Mouse (Mus musculus) heart, embryonic 12.5 days (tissue): ENCODE results near the gene Nrgn. TPM values are rescaled to one million over a fixed set of nuclear protein-coding genes. Genes with fewer than 3 reads are reported as not detected.

ENCODE experiments used
- ATAC-seq: fragments of 200-750 bp; cut with Nextera tagmentation; 2 replicates; pipeline ENCODE4 v1.8.0; 2017; ENCODE audit warnings: moderate TSS enrichment, moderate library complexity; ENCODE audit not compliant: insufficient number of reproducible peaks, low FRiP score
- H3K27ac ChIP-seq: fragments of 300-500 bp; sonication (generic); 2 replicates; pipeline ENCODE4 v1.5.1; 2016; ENCODE audit warnings: mild to moderate bottlenecking, moderate library complexity; ENCODE audit not compliant: poor library complexity, severe bottlenecking
- H3K27me3 ChIP-seq: fragments of 300-500 bp; sonication (generic); replicated peaks from 2 replicates; pipeline ENCODE4 v1.6.1; 2016; ENCODE audit warnings: mild to moderate bottlenecking, moderate library complexity
- H3K36me3 ChIP-seq: fragments of 300-500 bp; sonication (generic); 2 replicates; pipeline ENCODE4 v1.6.1; 2016; ENCODE audit warnings: mild to moderate bottlenecking, moderate library complexity
- H3K4me1 ChIP-seq: fragments of 300-500 bp; sonication (generic); replicated peaks from 2 replicates; pipeline ENCODE4 v1.6.1; 2016; ENCODE audit warnings: mild to moderate bottlenecking
- H3K4me2 ChIP-seq: fragments of 300-500 bp; sonication (generic); 2 replicates; pipeline ENCODE4 v1.6.1; 2016; ENCODE audit warnings: mild to moderate bottlenecking, moderate library complexity
- H3K4me3 ChIP-seq: fragments of 300-500 bp; sonication (generic); 2 replicates; pipeline ENCODE4 v1.5.1; 2016; ENCODE audit warnings: mild to moderate bottlenecking
- H3K9ac ChIP-seq: fragments of 300-500 bp; sonication (generic); 2 replicates; pipeline ENCODE4 v1.6.1; 2016; ENCODE audit warnings: mild to moderate bottlenecking, moderate library complexity
- H3K9me3 ChIP-seq: fragments of 300-500 bp; sonication (generic); replicated peaks from 2 replicates; pipeline ENCODE4 v1.6.1; 2016; ENCODE audit warnings: mild to moderate bottlenecking, moderate library complexity
- WGBS: fragments of 180-500 bp; shearing (Covaris S2); methylation state at CpG from one replicate; pipeline ENCODE4 v1.1.7; 2016; 5-methylcytosine and 5-hydroxymethylcytosine counted together
- polyA plus RNA-seq: library from polyadenylated mRNA; unstranded; fragments of >200 nt; fragmentation: Nextera tagmentation; extraction: Ambion mirVana; gene quantifications from 2 replicates; pipeline ENCODE4 v1.2.1, GENCODE M21; 2016

The Nrgn gene
- polyA plus RNA-seq, 1 experiment from 2014 or later = 7.4 TPM

- ATAC-seq = no peak
- Histone ChIP-seq H3K4me1 (peaks cover 24% of the 10 kb centered on the region), H3K27me3 (peaks cover 42% of the 10 kb centered on the region), H3K4me2 (no peak overlapping the region), H3K27ac (no peak overlapping the region), H3K9ac (no peak overlapping the region), H3K36me3 (no peaks in the 10 kb centered on the region), H3K4me3 (no peak overlapping the region), H3K9me3 (no peaks in the 10 kb centered on the region)
- WGBS = 74% methylated on average over 1 of the region's 1 CpGs
Observed at GRCm38 (mm10) chr9:37554279-37554678, 1.6 kb upstream of the Nrgn start.

- no peaks in the 10 kb centered on the region for H3K36me3 ChIP-seq
- 2% methylated on average over 23 of the region's 23 CpGs for WGBS
- peak overlapping the region; percentile 93 for H3K4me2 ChIP-seq
- H3K4me1 ChIP-seq = peaks cover 24% of the 10 kb centered on the region
- H3K27me3 ChIP-seq = peaks cover 54% of the 10 kb centered on the region
- ATAC-seq = peak; percentile 23
- no peak overlapping the region for H3K27ac ChIP-seq
- H3K9me3 ChIP-seq = no peaks in the 10 kb centered on the region
- H3K4me3 ChIP-seq = peak overlapping the region; percentile 50
- H3K9ac ChIP-seq = peak overlapping the region; percentile 41
Observed at GRCm38 (mm10) chr9:37551751-37552531, 763 bp downstream of the Nrgn start.

GRCm38 (mm10) chr9:37550435-37550834 lies 2.3 kb downstream of the Nrgn start:
- Histone ChIP-seq H3K9ac (no peak overlapping the region), H3K9me3 (no peaks in the 10 kb centered on the region), H3K27me3 (peaks cover 62% of the 10 kb centered on the region), H3K4me2 (no peak overlapping the region), H3K4me3 (no peak overlapping the region), H3K36me3 (no peaks in the 10 kb centered on the region), H3K4me1 (peaks cover 26% of the 10 kb centered on the region), H3K27ac (no peak overlapping the region)
- ATAC-seq = no peak
- WGBS = 85% methylated on average over 1 of the region's 1 CpGs

GRCm38 (mm10) chr9:37546889-37547288 lies 5.8 kb downstream of the Nrgn start:
- peaks cover 23% of the 10 kb centered on the region for H3K4me1 ChIP-seq
- 80% methylated on average over 1 of the region's 1 CpGs for WGBS
- no peaks in the 10 kb centered on the region for H3K36me3 ChIP-seq
- no peaks in the 10 kb centered on the region for H3K9me3 ChIP-seq
- H3K9ac ChIP-seq = no peak overlapping the region
- ATAC-seq = no peak
- H3K27ac ChIP-seq = no peak overlapping the region
- no peak overlapping the region for H3K4me2 ChIP-seq
- H3K4me3 ChIP-seq = no peak overlapping the region
- H3K27me3 ChIP-seq = peaks cover 50% of the 10 kb centered on the region

- Histone ChIP-seq H3K27me3 (peaks cover 42% of the 10 kb centered on the region), H3K27ac (no peak overlapping the region), H3K9ac (peak overlapping the region; percentile 21; the same call in 1 of the 2 replicates), H3K4me3 (peak overlapping the region; percentile 19; the same call in 1 of the 2 replicates), H3K36me3 (no peaks in the 10 kb centered on the region), H3K4me1 (peaks cover 18% of the 10 kb centered on the region), H3K9me3 (no peaks in the 10 kb centered on the region), H3K4me2 (peak overlapping the region; percentile 76)
- WGBS = 17% methylated on average over 27 of the region's 27 CpGs
- ATAC-seq = 0 out of 2 replicates have a peak, but pooled peaks have one; percentile 5
Observed at GRCm38 (mm10) chr9:37545847-37546452, 6.8 kb downstream of the Nrgn start.

- Histone ChIP-seq H3K9ac (no peak overlapping the region), H3K27me3 (peaks cover 34% of the 10 kb centered on the region), H3K36me3 (no peaks in the 10 kb centered on the region), H3K4me2 (peak overlapping the region; percentile 76), H3K9me3 (no peaks in the 10 kb centered on the region), H3K4me3 (peak overlapping the region; percentile 46), H3K4me1 (peaks cover 18% of the 10 kb centered on the region), H3K27ac (no peak overlapping the region)
- WGBS = 15% methylated on average over 17 of the region's 17 CpGs
- ATAC-seq = no peak; the same call in 1 of the 2 replicates
Observed at GRCm38 (mm10) chr9:37545166-37545610, 7.5 kb downstream of the Nrgn start.

- H3K9ac ChIP-seq = no peak overlapping the region
Observed at GRCm38 (mm10) chr9:37544447-37545165, 8.1 kb downstream of the Nrgn start.

GRCm38 (mm10) chr9:37543869-37544440 lies 8.7 kb downstream of the Nrgn start:
- no peak for ATAC-seq
- Histone ChIP-seq H3K4me3 (peak overlapping the region; percentile 46), H3K9me3 (no peaks in the 10 kb centered on the region), H3K4me2 (peak overlapping the region; percentile 76), H3K36me3 (0 out of 2 replicates have a peak, but pooled peaks cover under 1% of the 10 kb centered on the region), H3K27ac (no peak overlapping the region), H3K9ac (no peak overlapping the region), H3K27me3 (peaks cover 29% of the 10 kb centered on the region), H3K4me1 (peaks cover 24% of the 10 kb centered on the region)
- 28% methylated on average over 12 of the region's 12 CpGs for WGBS

More at GRCm38 (mm10) chr9:37544447-37545165, 8.1 kb downstream of the Nrgn start:
- peaks cover 34% of the 10 kb centered on the region for H3K27me3 ChIP-seq
- H3K4me1 ChIP-seq = peaks cover 18% of the 10 kb centered on the region
- peak; percentile 65 for ATAC-seq
- H3K4me3 ChIP-seq = peak overlapping the region; percentile 46
- H3K4me2 ChIP-seq = peak overlapping the region; percentile 76
- H3K36me3 ChIP-seq = no peaks in the 10 kb centered on the region
- no peak overlapping the region for H3K27ac ChIP-seq
- H3K9me3 ChIP-seq = no peaks in the 10 kb centered on the region
- 1% methylated on average over 29 of the region's 29 CpGs for WGBS

- H3K4me2 ChIP-seq = no peak overlapping the region
- WGBS = 54% methylated on average over 7 of the region's 7 CpGs
- no peak overlapping the region for H3K27ac ChIP-seq
- no peak overlapping the region for H3K9ac ChIP-seq
- H3K27me3 ChIP-seq = peaks cover 27% of the 10 kb centered on the region
- ATAC-seq = no peak
- H3K36me3 ChIP-seq = 0 out of 2 replicates have a peak, but pooled peaks cover 2% of the 10 kb centered on the region
- H3K4me1 ChIP-seq = peaks cover 30% of the 10 kb centered on the region
- H3K9me3 ChIP-seq = no peaks in the 10 kb centered on the region
- H3K4me3 ChIP-seq = no peak overlapping the region
Observed at GRCm38 (mm10) chr9:37541851-37542642, 10.7 kb downstream of the Nrgn start.
